Mouse (Mus musculus) midbrain, postnatal 0 days (tissue): ENCODE measurements around the gene Gpc1. TPM values are rescaled to one million over a fixed set of nuclear protein-coding genes. Genes with fewer than 3 reads are reported as not detected.

ENCODE experiments used
- ATAC-seq: fragments of 200-750 bp; cut with Nextera tagmentation; 2 replicates; pipeline ENCODE4 v1.8.0; 2017; ENCODE audit warnings: moderate number of reproducible peaks, mild to moderate bottlenecking, moderate TSS enrichment, moderate library complexity; ENCODE audit not compliant: low FRiP score
- DNase-seq: peaks from one replicate; pipeline ENCODE4 v3.0.0-alpha.2; 2015; ENCODE audit warnings: low spot score
- H3K27ac ChIP-seq: fragments of 300-500 bp; sonication (generic); 2 replicates; pipeline ENCODE4 v1.5.1; 2014; ENCODE audit warnings: low read depth, mild to moderate bottlenecking, low read length, mixed read lengths
- H3K27me3 ChIP-seq: fragments of 300-500 bp; sonication (generic); 2 replicates; pipeline ENCODE4 v1.6.1; 2014; ENCODE audit warnings: low read length, control low read depth, mixed read lengths; ENCODE audit not compliant: insufficient read depth
- H3K36me3 ChIP-seq: fragments of 300-500 bp; sonication (generic); 2 replicates; pipeline ENCODE4 v1.6.1; 2014; ENCODE audit warnings: low read length, control low read depth, mixed read lengths; ENCODE audit not compliant: insufficient read depth
- H3K4me1 ChIP-seq: fragments of 300-500 bp; sonication (generic); 2 replicates; pipeline ENCODE4 v1.6.1; 2014; ENCODE audit warnings: mild to moderate bottlenecking, control low read depth, antibody characterized with exemption, low read length, mixed read lengths; ENCODE audit not compliant: insufficient read depth
- H3K4me2 ChIP-seq: fragments of 300-500 bp; sonication (generic); 2 replicates; pipeline ENCODE4 v1.6.1; 2014; ENCODE audit warnings: low read depth, mild to moderate bottlenecking, low read length, mixed read lengths; ENCODE audit not compliant: poor library complexity, severe bottlenecking
- H3K4me3 ChIP-seq: fragments of 300-500 bp; sonication (generic); 2 replicates; pipeline ENCODE4 v1.5.1; 2014; ENCODE audit warnings: low read depth, mild to moderate bottlenecking, low read length, moderate library complexity
- H3K9ac ChIP-seq: fragments of 300-500 bp; sonication (generic); replicated peaks from 2 replicates; pipeline ENCODE4 v1.6.1; 2014; ENCODE audit warnings: mild to moderate bottlenecking, low read length, moderate library complexity, mixed read lengths; ENCODE audit not compliant: poor library complexity, severe bottlenecking
- H3K9me3 ChIP-seq: fragments of 300-500 bp; sonication (generic); 2 replicates; pipeline ENCODE4 v1.6.1; 2016; ENCODE audit warnings: low read length, control low read depth
- CTCF ChIP-seq: IDR thresholded peaks from 2 replicates; pipeline ENCODE4 v1.5.1; 2016; ENCODE audit warnings: antibody characterized with exemption, mild to moderate bottlenecking
- WGBS: fragments of 180-500 bp; shearing (Covaris S2); extraction: QIAGEN DNeasy Blood & Tissue Kit; methylation state at CpG from one replicate; pipeline ENCODE4 v1.1.7; 2014; 5-methylcytosine and 5-hydroxymethylcytosine counted together
- microRNA counts: library from miRNA; unstranded; fragments of <30 nt; microRNA quantifications from one replicate; lab custom pipeline; 2015
- microRNA-seq: library from miRNA; unstranded; fragments of <30 nt; microRNA quantifications from one replicate; pipeline ENCODE4, GENCODE M21; 2016; ENCODE audit warnings: borderline number of aligned reads
- polyA plus RNA-seq: library from polyadenylated mRNA; unstranded; fragments of >200 nt; fragmentation: Nextera tagmentation; extraction: Ambion mirVana; gene quantifications from 2 replicates; pipeline ENCODE4 v1.2.1, GENCODE M21; 2015
- total RNA-seq: library from RNA; depleted of rRNA; stranded (reverse); fragments of >200 nt; gene quantifications from 2 replicates; pipeline ENCODE4 v1.2.3, GENCODE M21; 2014; rRNA removed

Gene Gpc1
- total and polyA plus RNA-seq, 2 experiments from 2014 or later = 53.3 to 151 TPM

DNA sequence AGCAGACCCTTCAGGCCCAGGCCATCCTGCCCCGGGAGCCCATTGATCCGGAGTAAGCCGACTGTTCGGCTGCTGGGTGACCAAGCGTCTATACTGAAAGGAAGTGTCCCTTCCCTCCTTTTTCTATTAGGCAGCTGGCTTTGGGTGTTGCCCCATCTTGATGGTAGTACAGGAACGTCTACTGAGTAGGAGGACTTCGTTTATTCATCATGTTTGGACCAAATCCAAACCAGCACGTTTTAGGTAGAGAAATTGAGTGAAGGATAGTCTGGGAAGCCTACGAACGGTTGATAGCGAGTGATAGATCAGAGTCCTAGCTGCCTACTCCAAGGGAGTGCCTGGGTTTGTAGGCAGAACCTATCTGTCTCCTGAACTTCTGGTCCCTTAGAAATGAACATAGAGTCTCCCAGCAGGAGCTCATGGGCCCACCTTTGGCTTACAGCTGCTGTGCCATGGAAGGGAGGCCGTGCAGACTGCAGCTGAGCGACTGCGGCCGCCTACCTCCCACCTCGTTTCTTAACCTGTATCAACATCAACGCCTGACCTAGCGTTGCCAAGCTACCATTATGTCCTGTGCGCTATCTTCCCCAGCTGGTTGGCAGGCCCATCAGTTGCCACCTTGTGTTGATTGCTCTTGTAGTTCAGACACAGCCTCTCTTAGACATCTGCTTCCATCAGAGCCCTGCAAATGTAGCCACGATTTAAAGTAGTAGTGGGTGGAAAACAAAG, 76.4 kb downstream of the Gpc1 start:
- WGBS = 48% methylated on average over 20 of the region's 20 CpGs
- no peak for ATAC-seq

DNA sequence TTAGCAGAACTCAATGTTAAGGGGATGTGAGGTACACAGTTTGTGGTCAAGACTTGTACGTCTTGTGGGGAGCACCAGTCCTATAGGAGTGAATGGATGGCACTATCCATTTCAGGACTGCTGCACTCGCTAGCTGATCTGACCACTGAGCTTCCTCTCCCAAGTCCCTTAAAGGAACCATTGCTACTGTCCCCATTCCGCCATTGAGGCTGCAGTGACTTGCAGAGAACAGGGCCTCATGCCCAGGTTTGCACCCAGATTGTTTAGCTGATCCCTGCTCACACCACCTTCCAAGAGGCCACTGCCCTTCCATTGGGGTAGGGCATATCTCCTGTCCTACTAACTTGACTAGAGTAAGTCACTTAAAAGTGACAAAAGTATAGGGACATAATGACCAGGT, 77.2 kb downstream of the Gpc1 start:
- Histone ChIP-seq H3K4me3 (no peak overlapping the region), H3K9ac (no peak overlapping the region), H3K36me3 (no peaks in the 10 kb centered on the region), H3K4me1 (peaks cover 26% of the 10 kb centered on the region), H3K27me3 (no peaks in the 10 kb centered on the region), H3K4me2 (no peak overlapping the region), H3K27ac (no peak overlapping the region), H3K9me3 (no peaks in the 10 kb centered on the region)
- TF ChIP-seq CTCF = no peak
- DNase-seq (no peak), ATAC-seq (no peak)
- 93% methylated on average over 3 of the region's 3 CpGs for WGBS

More for the DNA sequence above, 76.4 kb downstream of the Gpc1 start:
- H3K27me3 ChIP-seq = no peaks in the 10 kb centered on the region
- H3K4me3 ChIP-seq = peak overlapping the region; percentile 71
- H3K4me1 ChIP-seq = peaks cover 24% of the 10 kb centered on the region
- no peak for DNase-seq
- H3K36me3 ChIP-seq = no peaks in the 10 kb centered on the region
- peak overlapping the region; percentile 83 for H3K4me2 ChIP-seq
- no peaks in the 10 kb centered on the region for H3K9me3 ChIP-seq
- no peak for TF ChIP-seq CTCF
- H3K27ac ChIP-seq = peak overlapping the region; percentile 94
- H3K9ac ChIP-seq = peak overlapping the region; percentile 79

DNA sequence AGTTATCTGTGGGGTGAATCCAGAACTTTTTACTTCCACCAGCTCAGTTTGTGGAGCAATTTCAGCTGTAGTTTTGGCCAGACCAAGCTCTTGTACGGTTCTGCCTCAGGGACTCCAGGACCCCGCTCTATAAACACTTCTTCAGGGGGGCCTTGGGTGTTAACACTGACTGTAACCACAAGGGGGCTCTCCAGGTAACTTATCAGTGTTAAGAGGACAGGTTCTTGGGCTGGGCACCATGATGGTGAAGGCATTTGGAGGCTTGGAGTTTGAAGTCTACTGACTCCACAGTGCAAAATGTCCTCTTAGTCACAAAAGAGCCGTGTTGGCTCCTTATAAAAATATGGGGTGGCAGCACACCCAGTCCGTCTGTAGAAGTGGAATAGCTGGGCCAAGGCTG, 77.6 kb downstream of the Gpc1 start:
- Histone ChIP-seq H3K4me3 (peak overlapping the region; percentile 84; the same call in 1 of the 2 replicates), H3K27me3 (no peaks in the 10 kb centered on the region), H3K27ac (no peak overlapping the region), H3K9me3 (no peaks in the 10 kb centered on the region), H3K4me1 (peaks cover 26% of the 10 kb centered on the region), H3K36me3 (peaks cover 4% of the 10 kb centered on the region; the same call in 1 of the 2 replicates), H3K4me2 (peak overlapping the region; percentile 95; the same call in 1 of the 2 replicates), H3K9ac (no peak overlapping the region)
- ATAC-seq = no peak
- peak; percentile 54 for TF ChIP-seq CTCF
- WGBS = 74% methylated on average over 4 of the region's 4 CpGs
- peak; percentile 56 for DNase-seq

MicroRNA genes within 50 kb of the gene (microRNA counts, 519-probe panel; counts per million panel counts)
- microRNA mmu-miR-149 (lab: Ali Mortazavi, UCI) = 5,641 counts per million, percentile 95 among the panel's probes with 10 or more counts

Small RNAs within 50 kb of the gene (microRNA-seq; reads per million reads assigned to microRNA genes)
- 23,211 reads per million, percentile 98 among the genes with 10 or more reads in this experiment for gene Mir149

Other genes with a start within 250 kb of the Gpc1 start
- not detected in 2 replicates for gene Olfr1412, start 245.9 kb upstream of the Gpc1 start, total RNA-seq
- not detected in 2 replicates for gene Olfr1412, start 245.9 kb upstream of the Gpc1 start, polyA plus RNA-seq
- not detected in 2 replicates for gene Olfr1411, start 237.2 kb upstream of the Gpc1 start, total RNA-seq
- not detected in 2 replicates for gene Olfr1411, start 237.2 kb upstream of the Gpc1 start, polyA plus RNA-seq
- gene Olfr1410, start 225.9 kb upstream of the Gpc1 start, total RNA-seq = not detected in 2 replicates
- not detected in 2 replicates for gene Olfr1410, start 225.9 kb upstream of the Gpc1 start, polyA plus RNA-seq
- not detected in 2 replicates for gene Olfr12, start 213.9 kb upstream of the Gpc1 start, total RNA-seq
- gene Olfr12, start 213.9 kb upstream of the Gpc1 start, polyA plus RNA-seq = not detected in 2 replicates
- gene Cops9, start 189.7 kb upstream of the Gpc1 start, total RNA-seq = 182 and 297 TPM in 2 replicates
- 598 and 604 TPM in 2 replicates for gene Cops9, start 189.7 kb upstream of the Gpc1 start, polyA plus RNA-seq
- gene Otos, start 182.8 kb upstream of the Gpc1 start, total RNA-seq = not detected in 2 replicates
- gene Otos, start 182.8 kb upstream of the Gpc1 start, polyA plus RNA-seq = 0.69 and 0.96 TPM in 2 replicates
- 0.28 TPM in 1 of 2 replicates, not detected in the other for gene Ankmy1, start 71.3 kb downstream of the Gpc1 start, total RNA-seq
- 0.39 and 0.56 TPM in 2 replicates for gene Ankmy1, start 71.3 kb downstream of the Gpc1 start, polyA plus RNA-seq
- gene Dusp28, start 75.3 kb downstream of the Gpc1 start, total RNA-seq = 30.2 and 34.8 TPM in 2 replicates
- 24.6 and 25.4 TPM in 2 replicates for gene Dusp28, start 75.3 kb downstream of the Gpc1 start, polyA plus RNA-seq
- 37.2 and 39.3 TPM in 2 replicates for gene Rnpepl1, start 79.1 kb downstream of the Gpc1 start, total RNA-seq
- 28.0 and 29.6 TPM in 2 replicates for gene Rnpepl1, start 79.1 kb downstream of the Gpc1 start, polyA plus RNA-seq
- 84.7 and 101 TPM in 2 replicates for gene Capn10, start 102.7 kb downstream of the Gpc1 start, total RNA-seq
- gene Capn10, start 102.7 kb downstream of the Gpc1 start, polyA plus RNA-seq = 52.8 and 55.6 TPM in 2 replicates
- 0.76 and 0.88 TPM in 2 replicates for gene Gpr35, start 119.2 kb downstream of the Gpc1 start, total RNA-seq
- gene Gpr35, start 119.2 kb downstream of the Gpc1 start, polyA plus RNA-seq = 0.36 and 0.73 TPM in 2 replicates
- gene Aqp12, start 174.7 kb downstream of the Gpc1 start, total RNA-seq = not detected in 2 replicates
- not detected in 2 replicates for gene Aqp12, start 174.7 kb downstream of the Gpc1 start, polyA plus RNA-seq